Mouse (Mus musculus) hindbrain, embryonic 13.5 days (tissue): ENCODE results near the gene Pbx1. TPM values are rescaled to one million over a fixed set of nuclear protein-coding genes. Genes with fewer than 3 reads are reported as not detected.
"Not testable (repeated sequence)": the region's sequence is repeated elsewhere in the genome, so short reads cannot be mapped to it uniquely, and the experiment has no call there.

Experiments used
- ATAC-seq: fragments of 200-750 bp; cut with Nextera tagmentation; 2 replicates; pipeline ENCODE4 v1.8.0; 2017; ENCODE audit warnings: moderate TSS enrichment; ENCODE audit not compliant: low FRiP score
- H3K27ac ChIP-seq: fragments of 300-500 bp; sonication (generic); 2 replicates; pipeline ENCODE4 v1.5.1; 2015; ENCODE audit warnings: inconsistent platforms, mild to moderate bottlenecking, moderate library complexity
- H3K27me3 ChIP-seq: fragments of 300-500 bp; sonication (generic); 2 replicates; pipeline ENCODE4 v1.6.1; 2015; ENCODE audit warnings: mild to moderate bottlenecking, inconsistent platforms
- H3K36me3 ChIP-seq: fragments of 300-500 bp; sonication (generic); 2 replicates; pipeline ENCODE4 v1.6.1; 2015; ENCODE audit warnings: mild to moderate bottlenecking, inconsistent platforms
- H3K4me1 ChIP-seq: fragments of 300-500 bp; sonication (generic); replicated peaks from 2 replicates; pipeline ENCODE4 v1.6.1; 2015; ENCODE audit warnings: inconsistent platforms
- H3K4me2 ChIP-seq: fragments of 300-500 bp; sonication (generic); 2 replicates; pipeline ENCODE4 v1.6.1; 2015; ENCODE audit warnings: inconsistent platforms, mild to moderate bottlenecking, moderate library complexity
- H3K4me3 ChIP-seq: fragments of 300-500 bp; sonication (generic); 2 replicates; pipeline ENCODE4 v1.5.1; 2015; ENCODE audit warnings: mild to moderate bottlenecking, inconsistent platforms
- H3K9ac ChIP-seq: fragments of 300-500 bp; sonication (generic); 2 replicates; pipeline ENCODE4 v1.6.1; 2015; ENCODE audit warnings: mild to moderate bottlenecking, inconsistent platforms
- H3K9me3 ChIP-seq: fragments of 300-500 bp; sonication (generic); 2 replicates; pipeline ENCODE4 v1.6.1; 2016; ENCODE audit warnings: inconsistent platforms
- WGBS: fragments of 180-500 bp; shearing (Covaris S2); methylation state at CpG from one replicate; pipeline ENCODE4 v1.1.7; 2015; 5-methylcytosine and 5-hydroxymethylcytosine counted together
- polyA plus RNA-seq: library from polyadenylated mRNA; unstranded; fragments of >200 nt; fragmentation: Nextera tagmentation; extraction: Ambion mirVana; gene quantifications from 2 replicates; pipeline ENCODE4 v1.2.1, GENCODE M21; 2015

The Pbx1 gene
- 53.6 and 54.9 TPM in 2 replicates for polyA plus RNA-seq

- H3K27me3 ChIP-seq, H3K36me3 ChIP-seq, ATAC-seq, H3K9me3 ChIP-seq: not testable (repeated sequence)
- Histone ChIP-seq H3K4me2 (peak within 1 kb of the TSS; percentile 69), H3K27ac (peak within 1 kb of the TSS; percentile 99), H3K9ac (peak within 1 kb of the TSS; percentile 98), H3K4me3 (peak within 1 kb of the TSS; percentile 86), H3K4me1 (peaks cover 15% of the 10 kb centered on the region)
These were observed at the start of gene Pbx1 for GRCm38 (mm10) chr1:168432232-168432280. Gene Pbx1, minus strand, starts transcription at chr1:168432270.

GRCm38 (mm10) chr1:168479626-168480025 is 47.6 kb upstream of the Pbx1 start:
- no peak for ATAC-seq
- H3K4me2 ChIP-seq = no peak overlapping the region
- H3K4me3 ChIP-seq = no peak overlapping the region
- H3K9ac ChIP-seq = no peak overlapping the region
- no peaks in the 10 kb centered on the region for H3K36me3 ChIP-seq
- peaks cover 29% of the 10 kb centered on the region for H3K4me1 ChIP-seq
- H3K27me3 ChIP-seq = no peaks in the 10 kb centered on the region
- no peak overlapping the region for H3K27ac ChIP-seq
- WGBS = 82% methylated on average over 8 of the region's 8 CpGs
- H3K9me3 ChIP-seq = no peaks in the 10 kb centered on the region

GRCm38 (mm10) chr1:168478829-168479228 is 46.8 kb upstream of the Pbx1 start:
- H3K9me3 ChIP-seq = no peaks in the 10 kb centered on the region
- H3K9ac ChIP-seq = no peak overlapping the region
- no peak overlapping the region for H3K27ac ChIP-seq
- H3K4me2 ChIP-seq = no peak overlapping the region
- H3K36me3 ChIP-seq = no peaks in the 10 kb centered on the region
- 77% methylated on average over 2 of the region's 2 CpGs for WGBS
- no peaks in the 10 kb centered on the region for H3K27me3 ChIP-seq
- peaks cover 37% of the 10 kb centered on the region for H3K4me1 ChIP-seq
- H3K4me3 ChIP-seq = no peak overlapping the region
- no peak for ATAC-seq

GRCm38 (mm10) chr1:168476917-168477316 is 44.8 kb upstream of the Pbx1 start:
- Histone ChIP-seq H3K27me3 (no peaks in the 10 kb centered on the region), H3K9me3 (no peaks in the 10 kb centered on the region), H3K4me1 (peaks cover 42% of the 10 kb centered on the region), H3K27ac (peak overlapping the region; percentile 63), H3K4me3 (no peak overlapping the region), H3K36me3 (no peaks in the 10 kb centered on the region), H3K4me2 (no peak overlapping the region), H3K9ac (no peak overlapping the region)
- 56% methylated on average over 3 of the region's 3 CpGs for WGBS
- no peak for ATAC-seq

- no peak overlapping the region for H3K4me2 ChIP-seq
- H3K27ac ChIP-seq = peak overlapping the region; percentile 63
- peak; percentile 36 for ATAC-seq
- H3K9me3 ChIP-seq = no peaks in the 10 kb centered on the region
- H3K9ac ChIP-seq = no peak overlapping the region
- H3K4me3 ChIP-seq = no peak overlapping the region
- H3K27me3 ChIP-seq = no peaks in the 10 kb centered on the region
- no peaks in the 10 kb centered on the region for H3K36me3 ChIP-seq
- peaks cover 42% of the 10 kb centered on the region for H3K4me1 ChIP-seq
- 40% methylated on average over 14 of the region's 14 CpGs for WGBS
These were observed 44.3 kb upstream of the Pbx1 start for GRCm38 (mm10) chr1:168476216-168476897.

- Histone ChIP-seq H3K27ac (peak overlapping the region; percentile 63), H3K36me3 (no peaks in the 10 kb centered on the region), H3K9me3 (no peaks in the 10 kb centered on the region), H3K27me3 (no peaks in the 10 kb centered on the region), H3K4me1 (peaks cover 42% of the 10 kb centered on the region), H3K4me3 (no peak overlapping the region), H3K4me2 (0 out of 2 replicates have a peak overlapping the region, but pooled peaks have one; percentile 4), H3K9ac (no peak overlapping the region)
- WGBS = 77% methylated on average over 17 of the region's 17 CpGs
- peak; percentile 61 for ATAC-seq
These were observed 43.6 kb upstream of the Pbx1 start for GRCm38 (mm10) chr1:168475579-168476208.

GRCm38 (mm10) chr1:168473255-168474069 is 41.4 kb upstream of the Pbx1 start:
- Histone ChIP-seq H3K27me3 (no peaks in the 10 kb centered on the region), H3K4me2 (0 out of 2 replicates have a peak overlapping the region, but pooled peaks have one; percentile 15), H3K9ac (no peak overlapping the region; the same call in 1 of the 2 replicates), H3K36me3 (no peaks in the 10 kb centered on the region), H3K4me3 (no peak overlapping the region), H3K4me1 (peaks cover 42% of the 10 kb centered on the region), H3K27ac (no peak overlapping the region), H3K9me3 (no peaks in the 10 kb centered on the region)
- peak; percentile 89 for ATAC-seq
- 22% methylated on average over 12 of the region's 12 CpGs for WGBS

- no peak for ATAC-seq
- Histone ChIP-seq H3K4me1 (peaks cover 42% of the 10 kb centered on the region), H3K36me3 (no peaks in the 10 kb centered on the region), H3K27ac (no peak overlapping the region), H3K4me2 (no peak overlapping the region), H3K9me3 (no peaks in the 10 kb centered on the region), H3K4me3 (no peak overlapping the region), H3K9ac (no peak overlapping the region), H3K27me3 (no peaks in the 10 kb centered on the region)
- WGBS = 52% methylated on average over 6 of the region's 6 CpGs
These were observed 40.6 kb upstream of the Pbx1 start for GRCm38 (mm10) chr1:168472545-168473254.

- ATAC-seq = no peak
- H3K27me3 ChIP-seq = no peaks in the 10 kb centered on the region
- H3K4me1 ChIP-seq = peaks cover 9% of the 10 kb centered on the region; the same call in 1 of the 2 replicates
- WGBS = 92% methylated on average over 1 of the region's 1 CpGs
- no peaks in the 10 kb centered on the region for H3K36me3 ChIP-seq
- H3K27ac ChIP-seq = no peak overlapping the region
- no peak overlapping the region for H3K4me2 ChIP-seq
- H3K9ac ChIP-seq = no peak overlapping the region
- no peak overlapping the region for H3K4me3 ChIP-seq
- no peaks in the 10 kb centered on the region for H3K9me3 ChIP-seq
These were observed 27.4 kb upstream of the Pbx1 start for GRCm38 (mm10) chr1:168459426-168459825.

GRCm38 (mm10) chr1:168457191-168457747 is 25.2 kb upstream of the Pbx1 start:
- Histone ChIP-seq H3K4me3 (no peak overlapping the region), H3K9ac (no peak overlapping the region), H3K36me3 (no peaks in the 10 kb centered on the region), H3K27ac (no peak overlapping the region), H3K27me3 (no peaks in the 10 kb centered on the region), H3K4me2 (no peak overlapping the region), H3K4me1 (peaks cover 9% of the 10 kb centered on the region; the same call in 1 of the 2 replicates), H3K9me3 (no peaks in the 10 kb centered on the region)
- 42% methylated on average over 7 of the region's 7 CpGs for WGBS
- ATAC-seq = no peak

- H3K9me3 ChIP-seq = no peaks in the 10 kb centered on the region
- 81% methylated on average over 8 of the region's 8 CpGs for WGBS
- H3K4me2 ChIP-seq = no peak overlapping the region
- H3K4me3 ChIP-seq = no peak overlapping the region
- no peak for ATAC-seq
- peaks cover 9% of the 10 kb centered on the region; the same call in 1 of the 2 replicates for H3K4me1 ChIP-seq
- no peak overlapping the region for H3K9ac ChIP-seq
- H3K36me3 ChIP-seq = no peaks in the 10 kb centered on the region
- no peaks in the 10 kb centered on the region for H3K27me3 ChIP-seq
- H3K27ac ChIP-seq = no peak overlapping the region
These were observed 23.1 kb upstream of the Pbx1 start for GRCm38 (mm10) chr1:168455178-168455577.

GRCm38 (mm10) chr1:168433671-168434070 is 1.6 kb upstream of the Pbx1 start:
- no peak overlapping the region for H3K4me2 ChIP-seq
- no peak overlapping the region for H3K27ac ChIP-seq
- no peak overlapping the region for H3K9ac ChIP-seq
- peaks cover under 1% of the 10 kb centered on the region; the same call in 1 of the 2 replicates for H3K4me1 ChIP-seq
- 94% methylated on average over 3 of the region's 3 CpGs for WGBS
- no peaks in the 10 kb centered on the region for H3K36me3 ChIP-seq
- no peak for ATAC-seq
- no peak overlapping the region for H3K4me3 ChIP-seq
- H3K9me3 ChIP-seq = no peaks in the 10 kb centered on the region
- no peaks in the 10 kb centered on the region for H3K27me3 ChIP-seq
